Mouse (Mus musculus) CD4-positive, CD25-positive, alpha-beta regulatory T cell, adult 4 months (primary cell): ENCODE measurements at regions not wholly inside any gene's neighbourhood (a gene's known extent, or its start where the extent isn't known, plus 50 kb on each side); places are given as distances from the start of the nearest gene placed in this dataset.

ENCODE experiments used
- ATAC-seq: one replicate; pipeline ENCODE4 v1.8.0; 2017

- ATAC-seq = no peak
Measured at GRCm38 (mm10) chrX:13014051-13014450, 57.2 kb upstream of the Usp9x start.

GRCm38 (mm10) chrX:13013086-13013485 lies 58.2 kb upstream of the Usp9x start:
- no peak for ATAC-seq

GRCm38 (mm10) chrX:12990777-12991176 lies 80.5 kb upstream of the Usp9x start:
- ATAC-seq = no peak

- peak; percentile 95 for ATAC-seq
Measured at GRCm38 (mm10) chrX:12977676-12978075, 93.6 kb upstream of the Usp9x start.

GRCm38 (mm10) chrX:12968979-12969746 lies 102.1 kb upstream of the Usp9x start:
- peak; percentile 86 for ATAC-seq

- no peak for ATAC-seq
Measured at GRCm38 (mm10) chrX:12959467-12960314, 111.6 kb upstream of the Usp9x start.

- ATAC-seq = no peak
Measured at GRCm38 (mm10) chrX:12958873-12959272, 112.4 kb upstream of the Usp9x start.

- no peak for ATAC-seq
Measured at GRCm38 (mm10) chrX:12950928-12951660, 120.2 kb upstream of the Usp9x start.

GRCm38 (mm10) chrX:12942451-12942850 lies 128.8 kb upstream of the Usp9x start:
- ATAC-seq = no peak

GRCm38 (mm10) chrX:12936406-12937172 lies 134.7 kb upstream of the Usp9x start:
- ATAC-seq = peak; percentile 90

GRCm38 (mm10) chrX:12933294-12933807 lies 137.9 kb upstream of the Usp9x start:
- no peak for ATAC-seq

GRCm38 (mm10) chrX:12930242-12930641 lies 141.1 kb upstream of the Usp9x start:
- ATAC-seq = no peak

- no peak for ATAC-seq
Measured at GRCm38 (mm10) chrX:12927797-12928589, 143.3 kb upstream of the Usp9x start.

- ATAC-seq = no peak
Measured at GRCm38 (mm10) chrX:12924705-12925644, 146.3 kb upstream of the Usp9x start.

- ATAC-seq = no peak
Measured at GRCm38 (mm10) chrX:12919576-12919975, 151.7 kb upstream of the Usp9x start.

GRCm38 (mm10) chrX:12917105-12917504 lies 154.2 kb upstream of the Usp9x start:
- no peak for ATAC-seq

GRCm38 (mm10) chrX:12916684-12917083 lies 154.6 kb upstream of the Usp9x start:
- ATAC-seq = no peak

GRCm38 (mm10) chrX:12900256-12900655 lies 138.4 kb upstream of the Med14 start:
- no peak for ATAC-seq

- ATAC-seq = no peak
Measured at GRCm38 (mm10) chrX:12891468-12891867, 129.6 kb upstream of the Med14 start.

GRCm38 (mm10) chrX:12889482-12889808 lies 127.6 kb upstream of the Med14 start:
- no peak for ATAC-seq
